ENCODE assay signal across 14 mouse cellular contexts in the genomic region with DNA sequence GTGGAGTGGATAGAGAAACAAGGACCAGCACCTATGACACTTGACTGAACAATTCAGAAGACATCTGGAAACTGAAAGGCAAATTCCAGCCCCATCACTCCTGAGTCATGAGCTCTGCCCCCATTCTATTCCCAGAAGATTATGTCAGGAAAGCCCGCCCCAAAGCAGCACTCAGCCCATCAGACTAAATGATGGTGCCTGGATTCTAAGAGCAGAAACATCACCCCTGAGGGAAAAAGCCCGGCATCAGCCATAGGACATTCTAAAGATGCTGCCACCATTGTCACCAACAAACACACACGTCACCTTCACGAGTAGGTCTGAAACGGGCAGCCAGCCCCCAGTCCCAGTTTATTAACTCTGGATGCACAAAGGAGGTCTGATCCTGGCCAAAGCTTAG.
DNase-seq lines count a peak whose midpoint lies in the region; ATAC-seq and TF ChIP-seq lines count a peak whose summit lies in the region.
"Had no signal": no experiment of that assay in that cellular context is flagged by ENCODE, and none has a peak within 500 bp of the region (broad histone marks: within the 10 kb centered on the region; RNA-seq: fewer than 3 reads in every experiment).

No protein-coding gene starts in this region.

- peak overlapping the region; percentile 94 for H3K27ac ChIP-seq in layer of hippocampus, adult 2 months
- H3K27ac ChIP-seq in forebrain, postnatal 0 days (ENCODE audit: low read depth, low read length), result peak overlapping the region; percentile 76
- H3K27ac ChIP-seq in midbrain, postnatal 0 days (ENCODE audit: low read depth, low read length), result peak overlapping the region; percentile 90
- H3K27ac ChIP-seq: embryonic facial prominence, embryonic 12.5 days; liver, embryonic 14.5 days had no signal

- H3K9me3 ChIP-seq in forebrain, postnatal 0 days (ENCODE audit: low read length), result no peaks in the 10 kb centered on the region
- no peaks in the 10 kb centered on the region for H3K9me3 ChIP-seq in midbrain, postnatal 0 days (ENCODE audit: low read length)
- H3K9me3 ChIP-seq: embryonic facial prominence, embryonic 12.5 days had no signal

- H3K4me1 ChIP-seq in forebrain, postnatal 0 days (ENCODE audit: insufficient read depth), result 0 out of 2 replicates have a peak, but pooled peaks cover 4% of the 10 kb centered on the region
- no peaks in the 10 kb centered on the region for H3K4me1 ChIP-seq in midbrain, postnatal 0 days (ENCODE audit: insufficient read depth, low read length)
- H3K4me1 ChIP-seq: embryonic facial prominence, embryonic 12.5 days had no signal

- WGBS in forebrain, postnatal 0 days, result 46% methylated on average over 5 of the region's 5 CpGs
- 36% methylated on average over 5 of the region's 5 CpGs for WGBS in midbrain, postnatal 0 days

- no peak for TF ChIP-seq CTCF in layer of hippocampus, adult 2 months (conservative IDR thresholded peaks at IDR 0.05)
- no peak for TF ChIP-seq CTCF in forebrain, postnatal 0 days (IDR thresholded peaks at IDR 0.05; ENCODE audit: low read depth)
- no peak for TF ChIP-seq CTCF in midbrain, postnatal 0 days (IDR thresholded peaks at IDR 0.05)

- H3K4me3 ChIP-seq in layer of hippocampus, adult 2 months, result peak overlapping the region; percentile 63
- peak overlapping the region; percentile 27 for H3K4me3 ChIP-seq in forebrain, postnatal 0 days (ENCODE audit: low read depth, low read length)
- peak overlapping the region; percentile 36 for H3K4me3 ChIP-seq in midbrain, postnatal 0 days (ENCODE audit: low read depth, low read length)
- H3K4me3 ChIP-seq: embryonic facial prominence, embryonic 12.5 days had no signal

- H3K36me3 ChIP-seq in forebrain, postnatal 0 days (ENCODE audit: insufficient read depth), result no peaks in the 10 kb centered on the region
- H3K36me3 ChIP-seq in midbrain, postnatal 0 days (ENCODE audit: insufficient read depth, low read length), result no peaks in the 10 kb centered on the region
- H3K36me3 ChIP-seq: embryonic facial prominence, embryonic 12.5 days had no signal

- ATAC-seq in forebrain, postnatal 0 days, result peak; percentile 49
- peak; percentile 32; the same call in 1 of the 2 replicates for ATAC-seq in midbrain, postnatal 0 days (ENCODE audit: low FRiP score)
- ATAC-seq: CD4-positive, CD25-positive, alpha-beta regulatory T cell, adult 4 months had no signal

- peak overlapping the region; percentile 57 for H3K9ac ChIP-seq in forebrain, postnatal 0 days
- H3K9ac ChIP-seq in midbrain, postnatal 0 days (replicated peaks; ENCODE audit: low read length, poor library complexity, severe bottlenecking), result peak overlapping the region; percentile 65
- H3K9ac ChIP-seq: embryonic facial prominence, embryonic 12.5 days; liver, embryonic 14.5 days had no signal

- intact Hi-C loops in heart, postnatal 14 days (cut with DNase I), result no loop called here

- peak overlapping the region; percentile 44 for H3K4me2 ChIP-seq in forebrain, postnatal 0 days (ENCODE audit: low read depth)
- H3K4me2 ChIP-seq in midbrain, postnatal 0 days (ENCODE audit: low read depth, low read length, poor library complexity, severe bottlenecking), result peak overlapping the region; percentile 54
- H3K4me2 ChIP-seq: embryonic facial prominence, embryonic 12.5 days had no signal

- H3K27me3 ChIP-seq in forebrain, postnatal 0 days (ENCODE audit: insufficient read depth, low read length), result no peaks in the 10 kb centered on the region
- H3K27me3 ChIP-seq in midbrain, postnatal 0 days (ENCODE audit: insufficient read depth, low read length), result no peaks in the 10 kb centered on the region
- H3K27me3 ChIP-seq: embryonic facial prominence, embryonic 12.5 days had no signal

- no peak for DNase-seq in layer of hippocampus, adult 2 months (ENCODE audit: low spot score in 2 of 2)
- no peak for DNase-seq in layer of hippocampus, postnatal 10 days (ENCODE audit: low spot score in 2 of 2)
- DNase-seq in Muller cell, postnatal 12 days (ENCODE audit: inconsistent ontology term), result peak; percentile 9
- DNase-seq in forebrain, postnatal 0 days, result peak; percentile 29
- no peak for DNase-seq in midbrain, postnatal 0 days (ENCODE audit: low spot score)
- DNase-seq in gastrocnemius, postnatal 10 days, result no peak
- no peak for DNase-seq in heart, postnatal 14 days
- no peak for DNase-seq in embryo, embryonic 10.5 days (ENCODE audit: low spot score)
- DNase-seq: adrenal gland, postnatal 10 days; kidney, postnatal 36 days; thymus, postnatal 4 days had no signal

Comparison
In these comparisons a context has a peak if more than half of its experiments do, and no peak if none do; other contexts are left out.
1. DNase-seq: peak in Muller cell, postnatal 12 days (single experiment) and forebrain, postnatal 0 days (single experiment); none in layer of hippocampus, adult 2 months (0 of 2), layer of hippocampus, postnatal 10 days (0 of 2), midbrain, postnatal 0 days (single experiment), gastrocnemius, postnatal 10 days (single experiment), heart, postnatal 14 days (0 of 2) and embryo, embryonic 10.5 days (single experiment).
2. Peak in every context shown above with its lines, with median percentiles within 50 percentile points of each other: H3K27ac ChIP-seq and H3K4me3 ChIP-seq.